Mouse (Mus musculus) hindbrain, embryonic 10.5 days (tissue): ENCODE measurements at regions not wholly inside any gene's neighbourhood (a gene's known extent, or its start where the extent isn't known, plus 50 kb on each side); places are given as distances from the start of the nearest gene placed in this dataset.

Experiments
- DNase-seq: peaks from one replicate; pipeline ENCODE4 v3.0.0-alpha.2; 2017; ENCODE audit warnings: low spot score
- H3K27ac ChIP-seq: fragments of 300-500 bp; sonication (generic); 2 replicates; pipeline ENCODE4 v1.5.1; 2016; ENCODE audit warnings: mild to moderate bottlenecking, moderate library complexity
- H3K27me3 ChIP-seq: fragments of 300-500 bp; sonication (generic); 2 replicates; pipeline ENCODE4 v1.6.1; 2016; ENCODE audit warnings: mild to moderate bottlenecking; ENCODE audit not compliant: poor library complexity, insufficient read depth, severe bottlenecking
- H3K36me3 ChIP-seq: fragments of 300-500 bp; sonication (generic); 2 replicates; pipeline ENCODE4 v1.6.1; 2016; ENCODE audit warnings: mild to moderate bottlenecking, moderate library complexity
- H3K4me1 ChIP-seq: fragments of 300-500 bp; sonication (generic); replicated peaks from 2 replicates; pipeline ENCODE4 v1.6.1; 2016; ENCODE audit warnings: mild to moderate bottlenecking
- H3K4me3 ChIP-seq: fragments of 300-500 bp; sonication (generic); 2 replicates; pipeline ENCODE4 v1.5.1; 2016; ENCODE audit warnings: mild to moderate bottlenecking, moderate library complexity
- H3K9me3 ChIP-seq: fragments of 300-500 bp; sonication (generic); 2 replicates; pipeline ENCODE4 v1.6.1; 2016; ENCODE audit warnings: mild to moderate bottlenecking, moderate library complexity
- WGBS: fragments of 180-500 bp; shearing (Covaris S2); methylation state at CpG from one replicate; pipeline ENCODE4 v1.1.7; 2016; 5-methylcytosine and 5-hydroxymethylcytosine counted together

DNA sequence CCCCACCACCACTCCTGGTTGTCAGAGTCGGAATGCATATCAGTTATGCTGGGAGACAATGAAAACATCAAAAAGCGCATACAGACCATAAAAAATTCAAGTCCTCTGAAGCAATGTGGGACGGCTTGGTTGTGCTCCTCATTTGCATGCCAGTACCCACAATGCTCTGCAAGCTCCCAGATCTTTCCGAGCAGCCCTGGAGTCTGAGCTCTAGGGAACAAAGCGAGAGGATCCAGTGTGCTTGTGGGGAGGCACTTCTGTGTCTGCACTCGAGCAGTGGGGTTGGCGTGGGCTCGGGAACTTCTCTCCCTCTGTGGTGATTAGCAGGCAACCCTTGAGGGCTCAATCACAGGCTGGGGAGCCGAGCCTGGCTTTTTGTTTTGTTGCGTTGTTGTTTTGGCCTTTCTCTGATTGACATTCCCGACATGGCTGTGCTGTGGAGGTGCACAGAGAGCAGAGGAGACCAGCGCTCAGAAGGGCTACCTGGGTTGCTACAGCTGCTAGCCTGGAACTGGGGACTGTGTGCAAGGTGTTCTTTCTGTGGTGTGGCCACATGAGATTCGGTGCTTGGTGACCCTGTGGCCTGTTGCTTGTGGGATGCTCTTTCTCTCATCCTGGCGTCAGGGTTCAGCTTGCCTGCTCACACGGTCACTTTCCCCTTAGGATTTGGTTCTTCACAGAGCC is 66.1 kb upstream of the Habp2 start:
- Histone ChIP-seq H3K27ac (peak overlapping the region; percentile 76), H3K4me1 (peaks cover 31% of the 10 kb centered on the region), H3K4me3 (no peak overlapping the region), H3K36me3 (no peaks in the 10 kb centered on the region), H3K9me3 (no peaks in the 10 kb centered on the region), H3K27me3 (peaks cover 7% of the 10 kb centered on the region; the same call in 1 of the 2 replicates)
- DNase-seq = no peak
- WGBS = 61% methylated on average over 15 of the region's 15 CpGs

DNA sequence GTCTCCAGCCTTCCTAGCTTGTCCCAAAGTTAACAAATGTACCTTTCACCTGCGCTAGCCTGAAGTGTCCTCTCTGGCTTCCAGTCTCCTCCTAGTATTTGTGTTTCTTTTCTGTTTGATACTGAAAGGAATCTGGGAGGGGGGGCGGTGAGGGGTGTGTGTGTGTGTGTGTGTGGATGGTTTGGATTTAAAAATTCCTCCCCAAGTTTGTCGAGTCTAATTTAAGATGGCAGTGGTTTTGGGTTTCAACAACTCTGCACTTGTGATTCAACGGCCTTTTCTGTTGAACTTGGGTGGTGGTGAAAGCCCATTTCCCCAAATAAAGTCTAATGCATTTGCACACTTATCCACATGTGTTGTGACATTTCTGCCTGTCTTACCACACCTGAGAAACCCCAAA is 64.4 kb upstream of the Habp2 start:
- Histone ChIP-seq H3K27ac (no peak overlapping the region), H3K4me1 (peaks cover 31% of the 10 kb centered on the region), H3K27me3 (peaks cover 7% of the 10 kb centered on the region; the same call in 1 of the 2 replicates), H3K4me3 (no peak overlapping the region), H3K36me3 (no peaks in the 10 kb centered on the region), H3K9me3 (no peaks in the 10 kb centered on the region)
- no peak for DNase-seq
- WGBS = 80% methylated on average over 4 of the region's 4 CpGs

DNA sequence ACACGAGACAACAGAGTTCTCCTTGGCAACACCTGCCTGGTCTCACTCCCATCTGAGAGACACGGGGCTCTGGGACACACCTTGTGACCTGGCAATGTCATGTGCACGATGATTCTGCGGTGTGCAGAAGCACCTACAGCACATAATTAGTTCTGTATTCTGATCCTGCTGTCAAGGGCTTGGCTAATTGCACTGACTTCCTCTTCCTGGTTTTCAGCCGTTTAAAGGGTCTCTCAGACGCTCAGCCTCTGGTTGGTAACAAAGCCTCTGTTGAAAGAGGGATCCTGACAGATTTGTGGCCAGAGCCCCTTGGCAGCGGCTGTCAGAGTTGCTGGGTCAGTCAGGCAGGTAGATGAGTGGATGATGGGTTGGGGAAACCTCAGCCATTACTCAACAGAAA is 61.9 kb upstream of the Habp2 start:
- H3K4me1 ChIP-seq = peaks cover 31% of the 10 kb centered on the region
- H3K9me3 ChIP-seq = no peaks in the 10 kb centered on the region
- H3K27ac ChIP-seq = peak overlapping the region; percentile 50
- H3K27me3 ChIP-seq = peaks cover 4% of the 10 kb centered on the region; the same call in 1 of the 2 replicates
- H3K36me3 ChIP-seq = no peaks in the 10 kb centered on the region
- H3K4me3 ChIP-seq = no peak overlapping the region
- DNase-seq = no peak
- WGBS = 62% methylated on average over 7 of the region's 7 CpGs

DNA sequence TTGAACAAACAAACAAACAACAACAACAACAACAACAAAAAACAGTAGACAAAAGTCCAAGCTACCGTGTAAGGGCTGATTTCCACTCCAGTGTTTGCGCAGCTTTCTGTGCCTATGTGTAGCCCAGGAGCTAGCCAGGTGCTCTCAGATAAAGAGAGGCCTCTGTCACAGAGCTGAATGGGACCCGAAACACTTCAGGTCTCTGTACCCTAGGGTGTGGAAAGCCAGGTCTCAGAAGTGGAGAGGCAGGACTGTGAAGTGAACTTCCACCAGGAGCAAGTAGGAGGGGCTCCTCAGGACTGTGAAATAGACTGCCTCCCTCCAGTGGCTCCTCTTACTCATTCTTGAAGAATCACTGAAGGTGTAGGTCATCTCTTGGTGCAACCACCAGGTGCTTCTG is 61.4 kb upstream of the Habp2 start:
- no peak for DNase-seq
- H3K27ac ChIP-seq = no peak overlapping the region
- 82% methylated on average over 3 of the region's 3 CpGs for WGBS

GRCm38 (mm10) chr19:56228586-56228985 is 58.4 kb upstream of the Habp2 start:
- H3K4me3 ChIP-seq = no peak overlapping the region
- peaks cover 4% of the 10 kb centered on the region; the same call in 1 of the 2 replicates for H3K27me3 ChIP-seq
- H3K4me1 ChIP-seq = peaks cover 29% of the 10 kb centered on the region
- H3K36me3 ChIP-seq = no peaks in the 10 kb centered on the region
- peaks cover 6% of the 10 kb centered on the region for H3K9me3 ChIP-seq
- no peak overlapping the region for H3K27ac ChIP-seq
- DNase-seq = no peak

More for the DNA sequence above, 61.4 kb upstream of the Habp2 start:
- peaks cover 4% of the 10 kb centered on the region; the same call in 1 of the 2 replicates for H3K27me3 ChIP-seq
- H3K9me3 ChIP-seq = no peaks in the 10 kb centered on the region
- peaks cover 31% of the 10 kb centered on the region for H3K4me1 ChIP-seq
- H3K4me3 ChIP-seq = no peak overlapping the region
- no peaks in the 10 kb centered on the region for H3K36me3 ChIP-seq

GRCm38 (mm10) chr19:56231430-56231829 is 55.5 kb upstream of the Habp2 start:
- DNase-seq = no peak
- Histone ChIP-seq H3K27me3 (no peaks in the 10 kb centered on the region), H3K27ac (peak overlapping the region; percentile 54), H3K9me3 (peaks cover 6% of the 10 kb centered on the region), H3K4me3 (no peak overlapping the region), H3K4me1 (peaks cover 15% of the 10 kb centered on the region), H3K36me3 (no peaks in the 10 kb centered on the region)
- 73% methylated on average over 8 of the region's 8 CpGs for WGBS

DNA sequence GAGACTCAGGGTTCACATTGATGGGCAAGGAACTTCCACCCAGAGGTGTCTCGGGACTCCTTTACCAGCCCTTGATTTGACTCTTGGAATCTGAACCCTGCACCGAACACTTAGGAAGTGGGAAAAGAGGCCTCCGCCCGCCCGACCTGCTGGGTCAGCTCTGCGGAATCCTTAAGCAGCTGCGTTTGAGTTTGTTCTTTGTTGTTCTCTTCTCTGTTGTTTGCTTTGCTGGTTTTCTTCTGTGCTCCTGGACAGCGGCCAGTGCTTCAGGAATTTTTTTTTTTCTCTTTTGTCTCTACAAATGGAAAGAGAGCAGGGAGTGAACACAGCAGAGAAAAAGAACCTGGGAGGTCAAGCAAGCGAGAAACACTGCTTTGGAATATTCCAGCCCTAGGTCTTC is 55.1 kb upstream of the Habp2 start:
- peak overlapping the region; percentile 54 for H3K27ac ChIP-seq
- H3K9me3 ChIP-seq = peaks cover 6% of the 10 kb centered on the region
- 39% methylated on average over 9 of the region's 9 CpGs for WGBS
- no peak for DNase-seq
- H3K27me3 ChIP-seq = no peaks in the 10 kb centered on the region
- no peaks in the 10 kb centered on the region for H3K36me3 ChIP-seq
- peaks cover 15% of the 10 kb centered on the region for H3K4me1 ChIP-seq
- H3K4me3 ChIP-seq = no peak overlapping the region

- peak; percentile 29 for DNase-seq
- 54% methylated on average over 7 of the region's 7 CpGs for WGBS
- H3K9me3 ChIP-seq = peaks cover 6% of the 10 kb centered on the region
- no peaks in the 10 kb centered on the region for H3K27me3 ChIP-seq
- peak overlapping the region; percentile 72 for H3K27ac ChIP-seq
- peaks cover 15% of the 10 kb centered on the region for H3K4me1 ChIP-seq
- H3K4me3 ChIP-seq = no peak overlapping the region
- no peaks in the 10 kb centered on the region for H3K36me3 ChIP-seq
Measured at GRCm38 (mm10) chr19:56232269-56232668, 54.7 kb upstream of the Habp2 start.

DNA sequence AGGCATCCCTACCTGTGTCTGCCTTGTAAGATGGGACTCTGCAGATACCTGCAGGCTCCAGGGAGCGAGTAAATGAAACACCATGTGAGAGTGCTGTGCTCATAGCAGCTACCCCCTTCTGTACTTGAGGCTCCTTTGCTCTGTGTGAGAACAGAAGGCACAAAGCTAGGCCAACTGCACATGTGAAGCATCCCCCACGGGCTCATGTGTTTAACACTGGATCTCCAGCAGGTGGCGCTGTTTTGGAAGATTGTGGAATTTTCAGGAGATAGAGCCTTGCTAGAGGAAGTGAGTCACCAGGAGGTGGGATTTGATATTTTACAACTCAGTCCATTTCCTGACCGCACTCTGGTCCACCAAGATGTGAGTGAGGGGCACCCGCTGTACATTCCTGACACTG is 54.0 kb upstream of the Habp2 start:
- H3K27me3 ChIP-seq = no peaks in the 10 kb centered on the region
- no peak for DNase-seq
- no peak overlapping the region for H3K4me3 ChIP-seq
- WGBS = 97% methylated on average over 5 of the region's 5 CpGs
- H3K4me1 ChIP-seq = peaks cover 15% of the 10 kb centered on the region
- no peaks in the 10 kb centered on the region for H3K36me3 ChIP-seq
- peaks cover 6% of the 10 kb centered on the region for H3K9me3 ChIP-seq
- no peak overlapping the region for H3K27ac ChIP-seq

GRCm38 (mm10) chr19:56235040-56235439 is 51.9 kb upstream of the Habp2 start:
- Histone ChIP-seq H3K27ac (no peak overlapping the region), H3K4me1 (peaks cover 18% of the 10 kb centered on the region), H3K4me3 (no peak overlapping the region), H3K27me3 (no peaks in the 10 kb centered on the region), H3K9me3 (peaks cover 6% of the 10 kb centered on the region), H3K36me3 (no peaks in the 10 kb centered on the region)
- 67% methylated on average over 2 of the region's 2 CpGs for WGBS
- no peak for DNase-seq
